Mouse (Mus musculus): Measurements from ENCODE around the gene Rhof. TPM values are rescaled to one million over a fixed set of nuclear protein-coding genes. Genes with fewer than 3 reads are reported as not detected.

Rhof gene
- polyA plus RNA-seq, 1 experiment from 2014 or later: 18.7 TPM

DNA sequence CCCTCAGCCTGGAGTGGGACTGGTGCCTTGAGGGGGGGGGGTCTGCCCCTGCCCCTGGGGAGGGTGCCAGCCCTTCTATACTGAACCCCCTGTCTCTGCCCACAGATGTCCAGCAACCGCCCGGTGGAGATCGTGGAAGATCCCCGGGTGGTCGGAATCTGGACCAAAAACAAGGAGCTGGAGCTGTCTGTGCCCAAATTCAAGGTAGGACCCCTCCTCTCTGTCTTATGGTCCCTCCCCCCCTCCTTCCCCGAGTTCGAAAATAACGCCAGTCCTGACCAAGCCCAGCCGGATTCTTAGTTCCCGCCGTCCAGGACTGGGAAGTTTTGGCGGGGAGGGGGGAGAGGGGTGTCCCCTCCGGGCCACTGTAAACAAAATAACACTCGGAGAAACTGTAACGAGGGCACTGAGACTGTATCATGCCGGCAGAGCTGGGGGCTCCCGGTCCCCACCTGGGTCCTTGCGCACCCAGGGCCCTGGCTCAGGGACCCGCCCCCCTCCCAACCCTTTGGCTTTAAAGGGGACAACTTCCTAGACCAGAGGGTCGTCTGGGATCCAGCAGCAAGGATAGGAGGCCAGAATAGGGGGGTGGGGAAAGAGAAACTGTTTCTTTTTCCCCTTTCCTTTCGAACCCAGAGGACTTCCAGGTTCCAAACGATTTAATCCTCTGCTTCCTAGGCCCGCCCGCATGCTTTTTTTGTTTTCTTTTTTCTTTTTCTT lies 10.9 kb upstream of the Rhof start:
- H3K4me1 ChIP-seq (replicated peaks; ENCODE audit: control insufficient read depth, insufficient read depth, low read length): peaks cover 33% of the 10 kb centered on the region
- H3K36me3 ChIP-seq (ENCODE audit: control insufficient read depth, insufficient read depth): peaks cover 5% of the 10 kb centered on the region
- peak overlapping the region; percentile 84 for H3K4me3 ChIP-seq (replicated peaks; ENCODE audit: low read length)
- no peak for ATAC-seq
- H3K9ac ChIP-seq (replicated peaks; ENCODE audit: low read depth, low read length): peak overlapping the region; percentile 99
- no peaks in the 10 kb centered on the region for H3K27me3 ChIP-seq (replicated peaks; ENCODE audit: control insufficient read depth, insufficient read depth, low read length)
- peak overlapping the region; percentile 97 for H3K27ac ChIP-seq (ENCODE audit: low read length)
- WGBS: 0% methylated on average over 24 of the region's 24 CpGs
- H3K4me2 ChIP-seq (ENCODE audit: low read length): peak overlapping the region; percentile 77
- H3K9me3 ChIP-seq (ENCODE audit: control insufficient read depth, low read length): no peaks in the 10 kb centered on the region

DNA sequence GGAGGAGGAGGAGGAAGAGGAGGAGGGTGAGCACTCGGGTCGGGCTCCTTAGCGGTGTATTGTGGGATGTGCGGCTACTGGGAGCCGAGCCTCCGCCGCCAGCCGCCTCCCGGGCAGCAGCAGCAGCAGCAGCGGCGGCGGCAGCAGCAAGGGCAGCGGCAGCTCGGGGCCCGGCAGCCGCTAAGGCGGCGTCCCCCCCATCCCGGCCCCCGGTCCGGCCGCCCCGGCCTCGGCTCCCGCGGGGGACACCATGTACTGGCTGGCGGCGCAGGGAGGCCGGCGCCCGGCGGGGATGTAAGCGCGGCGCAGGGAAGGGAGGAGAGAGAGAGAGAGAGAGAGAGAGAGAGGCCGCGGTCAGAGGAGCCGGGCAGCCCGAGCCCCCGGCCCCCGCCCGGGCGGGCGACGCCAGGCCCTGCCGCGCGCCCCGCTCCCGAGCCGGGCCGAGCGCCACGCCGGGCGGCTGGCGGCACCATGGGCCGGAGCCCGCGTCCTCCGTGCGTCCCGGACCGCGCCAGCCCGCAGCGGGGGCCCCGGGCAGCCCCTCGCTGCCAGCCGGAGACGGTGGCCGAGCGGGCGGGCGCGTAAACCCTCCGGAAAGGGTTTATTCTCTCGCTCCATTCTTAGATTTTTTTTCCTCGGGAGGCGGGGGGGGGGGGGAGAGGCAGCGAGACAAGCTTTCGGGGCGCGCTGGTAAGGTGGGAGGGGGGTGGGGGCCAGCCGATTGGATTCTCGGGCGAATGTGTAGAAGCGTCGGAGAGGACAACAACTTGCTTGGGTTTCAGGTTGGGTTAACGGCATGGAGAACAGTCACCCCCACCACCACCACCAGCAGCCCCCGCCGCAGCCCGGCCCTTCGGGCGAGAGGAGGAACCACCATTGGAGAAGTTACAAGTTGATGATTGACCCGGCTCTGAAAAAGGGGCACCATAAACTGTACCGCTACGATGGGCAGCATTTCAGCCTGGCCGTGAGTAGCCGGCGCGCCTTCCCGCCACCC lies 10.0 kb upstream of the Rhof start, which contains the start of gene Setd1b:
Setd1b (plus strand) TSS at position 33 of the 997 bp plus-strand sequence.
- H3K4me3 ChIP-seq (replicated peaks; ENCODE audit: low read length): peak within 1 kb of the TSS; percentile 84
- H3K36me3 ChIP-seq (ENCODE audit: control insufficient read depth, insufficient read depth): peaks cover 5% of the 10 kb centered on the region
- H3K27me3 ChIP-seq (replicated peaks; ENCODE audit: control insufficient read depth, insufficient read depth, low read length): no peaks in the 10 kb centered on the region
- H3K9me3 ChIP-seq (ENCODE audit: control insufficient read depth, low read length): no peaks in the 10 kb centered on the region
- peak within 1 kb of the TSS; percentile 77 for H3K4me2 ChIP-seq (ENCODE audit: low read length)
- H3K4me1 ChIP-seq (replicated peaks; ENCODE audit: control insufficient read depth, insufficient read depth, low read length): peaks cover 32% of the 10 kb centered on the region
- H3K27ac ChIP-seq (ENCODE audit: low read length): peak within 1 kb of the TSS; percentile 97
- peak; percentile 15; the same call in 1 of the 2 replicates for ATAC-seq
- H3K9ac ChIP-seq (replicated peaks; ENCODE audit: low read depth, low read length): peak within 1 kb of the TSS; percentile 99
- WGBS: under 1% methylated on average over 65 of the region's 103 CpGs

DNA sequence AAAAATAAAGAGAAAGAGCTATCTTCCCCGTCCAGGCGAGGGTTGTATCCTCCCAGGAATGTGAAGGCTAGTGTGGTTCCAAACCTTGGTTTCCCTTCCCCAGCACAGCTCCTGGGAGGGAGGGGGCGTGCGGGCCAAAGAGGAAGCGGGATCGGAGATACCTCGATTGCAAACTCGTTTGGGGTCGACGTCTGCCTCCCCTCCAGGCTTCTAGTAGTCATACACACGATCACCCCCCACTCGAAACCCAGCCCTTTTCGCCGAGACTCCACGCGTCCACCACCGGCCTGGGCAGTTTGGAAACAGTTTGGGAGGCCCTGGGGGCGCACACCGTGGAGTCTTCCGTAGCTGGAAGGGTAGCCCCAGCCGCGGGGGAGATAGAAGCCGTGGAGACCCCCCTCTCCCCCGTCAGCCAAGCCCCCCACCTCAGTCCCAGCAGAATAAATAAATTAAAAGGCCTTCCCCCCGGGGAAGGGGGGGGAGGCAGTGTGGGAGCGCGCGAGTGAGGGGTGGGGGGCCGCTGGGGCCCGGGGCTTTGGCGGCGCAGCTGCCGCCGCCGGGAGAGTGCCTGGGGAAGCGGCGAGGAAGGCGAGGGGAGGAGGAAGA lies 9.2 kb upstream of the Rhof start:
- H3K9ac ChIP-seq (replicated peaks; ENCODE audit: low read depth, low read length): peak overlapping the region; percentile 99
- peak overlapping the region; percentile 97 for H3K27ac ChIP-seq (ENCODE audit: low read length)
- H3K4me2 ChIP-seq (ENCODE audit: low read length): peak overlapping the region; percentile 77
- H3K27me3 ChIP-seq (replicated peaks; ENCODE audit: control insufficient read depth, insufficient read depth, low read length): no peaks in the 10 kb centered on the region
- H3K4me3 ChIP-seq (replicated peaks; ENCODE audit: low read length): peak overlapping the region; percentile 84
- no peaks in the 10 kb centered on the region for H3K9me3 ChIP-seq (ENCODE audit: control insufficient read depth, low read length)
- ATAC-seq: no peak; the same call in 1 of the 2 replicates
- H3K4me1 ChIP-seq (replicated peaks; ENCODE audit: control insufficient read depth, insufficient read depth, low read length): peaks cover 40% of the 10 kb centered on the region
- WGBS: under 1% methylated on average over 37 of the region's 38 CpGs
- no peaks in the 10 kb centered on the region; the same call in 1 of the 2 replicates for H3K36me3 ChIP-seq (ENCODE audit: control insufficient read depth, insufficient read depth)

DNA sequence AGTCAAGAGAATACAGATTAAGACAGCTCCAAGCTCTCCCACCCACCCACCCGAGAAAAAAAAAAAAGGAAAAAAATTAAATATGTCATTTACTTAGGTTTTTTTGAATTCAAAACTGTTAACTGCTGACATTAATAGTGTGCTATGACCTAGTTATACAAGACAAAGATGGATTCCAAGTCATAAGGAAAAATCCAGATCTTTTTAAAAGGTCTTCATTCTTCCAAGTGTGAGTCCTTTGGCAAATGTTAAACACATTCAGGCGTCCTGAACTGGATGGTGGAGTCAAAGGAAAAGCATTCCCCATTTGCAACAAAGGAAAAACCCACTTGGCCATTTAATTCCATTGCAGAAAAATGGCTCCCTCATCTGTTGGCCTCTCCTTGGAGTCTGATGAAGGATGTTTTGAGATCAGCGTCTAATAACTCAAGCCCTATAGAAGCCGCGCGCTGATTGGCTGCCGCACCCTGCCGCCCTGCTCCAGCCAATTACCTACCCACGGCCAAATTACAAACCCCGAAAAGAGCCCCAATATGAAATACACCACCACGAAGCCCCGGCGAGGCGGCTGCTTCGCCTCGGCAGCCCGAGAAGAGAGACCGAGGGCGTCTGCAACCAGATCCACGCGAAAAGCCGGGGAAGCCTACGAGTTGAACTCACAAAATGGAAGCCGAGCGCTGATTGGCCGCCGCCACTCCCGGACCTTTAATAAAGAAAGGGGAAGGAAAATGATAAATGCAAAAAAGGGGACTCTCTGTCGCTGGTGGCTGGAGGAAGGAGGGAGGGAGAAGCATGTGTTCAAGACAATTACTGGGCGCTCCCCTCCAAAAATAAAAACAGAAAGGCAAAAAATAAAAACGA lies 8.4 kb upstream of the Rhof start:
- no peaks in the 10 kb centered on the region for H3K27me3 ChIP-seq (replicated peaks; ENCODE audit: control insufficient read depth, insufficient read depth, low read length)
- H3K4me1 ChIP-seq (replicated peaks; ENCODE audit: control insufficient read depth, insufficient read depth, low read length): peaks cover 44% of the 10 kb centered on the region
- WGBS: 0% methylated on average over 31 of the region's 31 CpGs
- peak overlapping the region; percentile 99 for H3K9ac ChIP-seq (replicated peaks; ENCODE audit: low read depth, low read length)
- H3K36me3 ChIP-seq (ENCODE audit: control insufficient read depth, insufficient read depth): no peaks in the 10 kb centered on the region
- peak; percentile 75 for ATAC-seq
- H3K4me2 ChIP-seq (ENCODE audit: low read length): peak overlapping the region; percentile 77
- H3K27ac ChIP-seq (ENCODE audit: low read length): peak overlapping the region; percentile 97
- H3K4me3 ChIP-seq (replicated peaks; ENCODE audit: low read length): peak overlapping the region; percentile 84
- no peaks in the 10 kb centered on the region for H3K9me3 ChIP-seq (ENCODE audit: control insufficient read depth, low read length)

DNA sequence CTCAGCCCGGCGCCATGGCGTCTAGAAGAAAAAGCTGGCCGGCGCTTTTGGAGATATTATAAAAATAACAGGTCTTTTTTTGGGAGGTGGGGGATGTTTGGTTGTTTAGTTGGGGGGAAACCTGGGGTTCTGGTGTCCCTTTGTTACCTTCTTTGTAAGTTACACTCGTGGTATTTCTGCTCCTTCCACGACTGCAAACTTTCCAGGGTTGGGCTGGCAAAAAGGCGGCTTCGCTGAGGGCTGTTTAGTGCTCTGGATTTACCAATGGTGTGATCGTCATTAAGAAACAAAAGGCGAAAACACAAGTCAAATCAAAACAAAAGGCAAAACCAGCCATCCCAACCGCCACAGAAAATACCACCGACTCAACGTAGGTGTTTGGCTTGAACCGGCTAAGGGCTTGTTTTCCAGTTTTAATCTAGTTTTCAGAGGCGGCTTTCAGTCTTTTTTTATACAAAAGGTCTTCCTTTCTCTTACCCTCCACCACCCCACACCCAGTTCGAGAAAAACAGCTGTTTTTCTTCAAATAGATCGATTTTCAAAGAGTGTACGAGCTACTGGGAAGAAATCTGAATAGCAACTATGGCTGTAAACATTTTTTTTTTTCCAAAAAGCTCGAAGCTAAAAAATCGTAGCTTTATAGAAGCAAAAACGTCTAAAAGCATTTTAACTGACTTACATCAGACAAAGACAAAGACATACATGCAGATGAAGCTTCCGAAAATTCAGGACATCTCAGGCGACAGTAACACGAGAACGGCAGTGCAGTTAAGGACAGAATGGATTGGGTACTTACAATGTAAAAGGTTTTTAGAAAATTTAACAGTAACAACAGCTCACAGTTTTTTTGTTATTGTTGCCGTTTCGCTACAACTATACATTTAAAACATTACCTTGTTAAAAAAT lies 7.5 kb upstream of the Rhof start:
- WGBS: under 1% methylated on average over 28 of the region's 28 CpGs
- Histone ChIP-seq H3K4me1 (replicated peaks; ENCODE audit: control insufficient read depth, insufficient read depth, low read length) (peaks cover 44% of the 10 kb centered on the region), H3K36me3 (ENCODE audit: control insufficient read depth, insufficient read depth) (no peaks in the 10 kb centered on the region), H3K4me3 (replicated peaks; ENCODE audit: low read length) (peak overlapping the region; percentile 63), H3K9me3 (ENCODE audit: control insufficient read depth, low read length) (no peaks in the 10 kb centered on the region), H3K27ac (ENCODE audit: low read length) (peak overlapping the region; percentile 100), H3K9ac (replicated peaks; ENCODE audit: low read depth, low read length) (peak overlapping the region; percentile 98), H3K4me2 (ENCODE audit: low read length) (peak overlapping the region; percentile 99), H3K27me3 (replicated peaks; ENCODE audit: control insufficient read depth, insufficient read depth, low read length) (no peaks in the 10 kb centered on the region)
- no peak for ATAC-seq

DNA sequence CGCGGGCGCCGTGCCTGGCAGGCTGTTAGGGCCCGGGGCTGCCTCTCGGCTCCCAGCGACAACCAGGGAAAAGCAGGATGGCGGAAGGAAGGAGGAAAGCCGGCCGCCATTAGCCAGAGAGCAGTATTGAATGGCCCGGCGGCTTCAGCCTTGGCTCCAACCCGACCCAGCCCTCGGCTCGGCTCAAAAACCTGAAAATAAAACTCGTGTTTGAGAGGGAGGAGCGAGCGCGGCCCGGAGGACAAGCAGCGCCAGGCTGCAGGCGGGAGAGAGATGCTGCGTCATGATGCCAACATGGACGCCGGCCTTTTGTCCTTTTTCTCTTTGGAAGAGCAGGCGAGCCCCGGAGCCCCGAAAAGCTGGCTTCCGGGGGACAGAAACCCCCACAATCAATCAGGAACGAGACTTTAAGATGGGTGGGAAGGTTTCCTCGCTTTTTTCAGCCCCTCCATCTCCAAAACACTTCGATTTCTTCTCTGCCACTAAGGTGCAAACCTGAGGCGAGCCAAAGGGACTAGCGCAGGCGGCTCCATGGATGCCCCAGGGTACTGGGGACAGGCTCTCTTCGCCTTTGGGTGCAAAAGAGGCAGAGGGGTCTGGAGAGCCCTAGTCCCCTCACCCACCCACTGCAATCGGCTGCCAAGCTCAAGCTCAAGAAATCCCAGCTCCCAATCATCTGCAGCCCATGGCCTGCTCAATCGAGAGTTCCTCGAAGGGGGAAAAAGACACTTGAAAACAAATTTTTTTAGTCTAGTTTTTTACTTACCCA lies 6.6 kb upstream of the Rhof start:
- no peaks in the 10 kb centered on the region; the same call in 1 of the 2 replicates for H3K36me3 ChIP-seq (ENCODE audit: control insufficient read depth, insufficient read depth)
- peak overlapping the region; percentile 63 for H3K4me3 ChIP-seq (replicated peaks; ENCODE audit: low read length)
- no peaks in the 10 kb centered on the region for H3K9me3 ChIP-seq (ENCODE audit: control insufficient read depth, low read length)
- H3K4me1 ChIP-seq (replicated peaks; ENCODE audit: control insufficient read depth, insufficient read depth, low read length): peaks cover 44% of the 10 kb centered on the region
- H3K27ac ChIP-seq (ENCODE audit: low read length): peak overlapping the region; percentile 100
- peak overlapping the region; percentile 98 for H3K9ac ChIP-seq (replicated peaks; ENCODE audit: low read depth, low read length)
- ATAC-seq: peak; percentile 16
- H3K4me2 ChIP-seq (ENCODE audit: low read length): peak overlapping the region; percentile 99
- H3K27me3 ChIP-seq (replicated peaks; ENCODE audit: control insufficient read depth, insufficient read depth, low read length): no peaks in the 10 kb centered on the region
- under 1% methylated on average over 39 of the region's 39 CpGs for WGBS

DNA sequence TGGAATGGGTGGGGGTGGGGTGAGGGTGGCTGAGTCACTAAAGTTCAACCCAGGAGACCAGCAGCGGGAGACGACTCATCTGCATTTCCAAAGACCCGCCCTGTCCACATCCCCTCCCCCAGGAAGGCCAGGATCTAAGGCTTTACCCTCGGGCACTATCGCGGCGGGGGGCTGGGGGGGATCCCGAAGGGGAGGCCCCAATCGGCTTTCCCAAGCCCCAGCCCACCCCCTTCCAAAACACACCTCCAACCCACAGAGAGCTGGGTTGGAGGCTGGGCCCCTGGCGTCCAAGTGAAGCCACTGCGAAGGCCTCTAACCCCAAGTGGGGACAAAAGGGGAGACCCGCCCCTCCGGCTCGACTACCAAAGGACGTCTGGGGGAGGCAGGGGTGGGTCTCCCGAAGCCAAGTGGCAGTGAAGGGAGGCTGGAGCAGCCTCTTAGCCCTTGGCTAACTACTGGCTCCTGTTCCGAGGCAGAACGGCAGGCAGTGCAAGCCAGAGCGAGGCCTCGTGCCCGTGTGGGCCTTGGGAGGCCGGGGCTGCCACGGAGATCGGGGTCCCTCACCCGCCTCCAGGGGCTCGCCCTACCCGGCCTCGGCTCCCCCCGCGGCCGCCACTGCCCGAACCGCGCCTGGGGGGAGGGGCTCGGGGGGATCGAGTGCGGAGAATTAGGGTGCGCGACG lies 5.9 kb upstream of the Rhof start:
- Histone ChIP-seq H3K4me2 (ENCODE audit: low read length) (peak overlapping the region; percentile 99), H3K4me1 (replicated peaks; ENCODE audit: control insufficient read depth, insufficient read depth, low read length) (peaks cover 45% of the 10 kb centered on the region), H3K9ac (replicated peaks; ENCODE audit: low read depth, low read length) (peak overlapping the region; percentile 98), H3K9me3 (ENCODE audit: control insufficient read depth, low read length) (no peaks in the 10 kb centered on the region), H3K27me3 (replicated peaks; ENCODE audit: control insufficient read depth, insufficient read depth, low read length) (no peaks in the 10 kb centered on the region), H3K27ac (ENCODE audit: low read length) (peak overlapping the region; percentile 100), H3K4me3 (replicated peaks; ENCODE audit: low read length) (peak overlapping the region; percentile 63), H3K36me3 (ENCODE audit: control insufficient read depth, insufficient read depth) (peaks cover 2% of the 10 kb centered on the region; the same call in 1 of the 2 replicates)
- under 1% methylated on average over 38 of the region's 40 CpGs for WGBS
- ATAC-seq: peak; percentile 6; the same call in 1 of the 2 replicates
